Mouse (Mus musculus): ENCODE data around the gene Pacsin2.

Gene Pacsin2

DNA sequence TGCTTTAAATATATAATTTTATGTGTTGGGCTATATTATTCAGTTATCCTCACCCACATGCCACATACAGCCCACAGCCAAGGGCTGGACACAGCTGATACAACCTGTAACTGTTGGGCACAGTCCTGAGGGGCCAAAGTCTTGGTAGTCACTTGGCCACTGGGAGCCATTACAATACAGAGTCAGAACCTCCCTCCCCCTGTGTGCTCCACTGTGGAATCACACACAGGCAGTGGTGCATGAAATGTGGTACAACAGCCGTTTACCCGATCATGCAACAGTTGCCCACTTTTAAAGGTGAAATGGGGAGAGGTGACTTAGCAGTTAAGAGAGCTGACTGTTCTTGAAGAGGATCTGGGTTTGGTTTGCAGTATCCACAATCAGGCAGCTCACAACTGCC is 14.4 kb downstream of the Pacsin2 start:
- no peak for DNase-seq

DNA sequence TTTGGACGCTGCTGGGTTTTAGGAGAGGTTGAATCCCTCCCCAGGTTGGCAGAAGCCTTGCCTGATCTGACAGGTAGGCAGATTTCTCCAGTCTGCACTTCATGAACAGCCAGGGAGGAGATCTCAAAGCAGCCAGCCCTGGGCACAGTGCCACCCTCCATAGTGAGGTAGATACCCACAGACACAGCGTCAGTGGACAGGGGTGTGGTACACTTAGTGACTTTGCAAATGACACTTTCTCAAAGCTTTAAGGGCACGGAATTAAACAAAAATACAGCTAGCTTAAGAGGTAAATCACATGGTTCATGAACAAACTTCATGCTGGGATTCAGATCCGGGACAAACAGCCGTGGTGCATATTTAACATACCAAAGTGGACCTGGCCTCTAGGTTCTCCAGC is 15.8 kb downstream of the Pacsin2 start:
- DNase-seq: peak; percentile 55

DNA sequence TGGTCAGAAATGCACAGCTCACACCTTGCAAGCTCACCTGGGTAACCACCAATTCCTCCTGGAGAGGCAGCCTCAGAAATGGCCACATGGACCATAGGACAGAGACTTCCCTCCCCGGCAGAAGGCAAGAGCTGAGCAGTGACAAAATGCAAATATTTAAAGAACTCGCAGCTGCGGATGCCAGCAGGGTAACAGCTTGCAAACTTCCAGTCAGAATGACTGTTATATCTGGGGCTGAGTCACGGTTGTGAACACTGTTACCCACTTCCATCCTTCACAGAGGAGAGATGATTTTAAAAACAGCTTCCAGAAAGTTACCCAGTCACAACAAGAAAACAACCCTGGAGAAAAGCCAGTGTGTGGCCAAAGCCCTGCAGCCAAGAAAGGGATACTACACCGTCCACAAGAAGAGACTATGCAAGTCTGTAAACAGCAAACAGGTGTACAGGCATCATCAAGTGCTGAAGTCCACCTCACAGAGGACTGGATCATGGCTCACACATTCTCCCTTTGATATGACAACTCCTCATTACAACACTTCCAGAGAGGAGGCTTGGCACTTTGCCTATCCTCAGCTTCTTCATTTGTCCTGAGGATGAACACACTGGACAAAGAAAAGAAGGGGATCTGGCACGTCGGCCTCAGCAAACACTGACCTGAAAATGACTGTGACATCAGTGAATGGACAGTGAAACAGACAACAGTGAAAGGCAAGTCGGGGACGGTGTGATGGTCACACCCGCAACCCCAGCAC is 16.4 kb downstream of the Pacsin2 start:
- DNase-seq: no peak

DNA sequence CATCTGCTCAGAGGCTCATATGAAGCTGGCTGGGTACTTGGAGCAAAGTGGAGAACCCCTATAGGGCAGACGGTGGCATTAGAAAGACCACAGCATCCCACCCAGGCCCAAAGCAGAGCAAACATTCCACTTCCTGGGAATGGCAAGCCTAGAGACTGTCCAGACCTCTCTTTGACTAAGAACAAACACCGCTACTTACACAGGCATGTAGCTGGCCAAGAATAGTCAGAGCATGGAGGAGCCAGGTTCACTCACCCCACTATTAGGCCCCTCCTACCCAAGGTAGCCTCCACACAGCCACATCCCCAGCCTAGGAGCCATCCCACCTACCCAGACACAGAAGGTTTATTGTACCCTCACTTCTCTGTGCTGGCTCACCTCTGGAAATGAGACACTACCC is 18.5 kb downstream of the Pacsin2 start:
- no peak for DNase-seq

DNA sequence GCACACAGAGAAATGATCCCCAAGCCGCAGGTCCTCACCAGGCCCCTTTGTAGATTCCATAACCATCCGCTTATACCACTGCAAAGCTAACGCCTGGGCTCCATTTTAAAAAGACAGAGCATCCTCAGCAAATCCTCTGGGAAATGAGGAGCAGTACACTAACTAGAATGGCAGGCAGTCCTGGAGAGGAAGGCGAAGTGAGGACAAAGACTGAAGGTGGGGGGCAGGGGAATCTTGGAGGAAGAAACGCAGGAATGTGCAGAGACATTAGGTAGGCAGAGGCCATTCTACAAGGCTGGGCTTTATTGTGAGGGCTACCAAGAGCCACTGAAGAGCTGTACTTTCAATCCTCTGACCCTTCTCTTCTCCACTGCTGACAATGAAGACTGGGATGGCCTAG is 19.0 kb downstream of the Pacsin2 start:
- DNase-seq: no peak

DNA sequence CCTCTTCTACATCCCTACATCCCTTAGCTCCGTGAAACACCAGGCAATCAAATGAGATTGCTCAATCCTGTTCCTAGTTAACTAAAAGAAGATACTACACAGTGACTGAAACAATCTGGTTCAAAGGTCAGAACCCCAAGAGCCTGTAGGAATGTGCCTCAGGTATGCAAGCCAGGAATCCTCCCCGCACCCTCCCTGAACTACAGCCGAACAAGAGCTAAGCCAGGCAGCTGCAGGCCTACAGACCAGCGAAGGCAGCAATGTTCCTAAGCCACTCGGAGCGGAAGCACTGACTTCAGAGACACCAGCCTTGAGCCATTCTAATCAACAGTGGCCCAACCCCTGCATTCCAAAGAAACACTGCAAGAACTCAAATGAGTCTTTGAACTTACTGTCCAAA is 20.0 kb downstream of the Pacsin2 start:
- peak; percentile 64 for DNase-seq

DNA sequence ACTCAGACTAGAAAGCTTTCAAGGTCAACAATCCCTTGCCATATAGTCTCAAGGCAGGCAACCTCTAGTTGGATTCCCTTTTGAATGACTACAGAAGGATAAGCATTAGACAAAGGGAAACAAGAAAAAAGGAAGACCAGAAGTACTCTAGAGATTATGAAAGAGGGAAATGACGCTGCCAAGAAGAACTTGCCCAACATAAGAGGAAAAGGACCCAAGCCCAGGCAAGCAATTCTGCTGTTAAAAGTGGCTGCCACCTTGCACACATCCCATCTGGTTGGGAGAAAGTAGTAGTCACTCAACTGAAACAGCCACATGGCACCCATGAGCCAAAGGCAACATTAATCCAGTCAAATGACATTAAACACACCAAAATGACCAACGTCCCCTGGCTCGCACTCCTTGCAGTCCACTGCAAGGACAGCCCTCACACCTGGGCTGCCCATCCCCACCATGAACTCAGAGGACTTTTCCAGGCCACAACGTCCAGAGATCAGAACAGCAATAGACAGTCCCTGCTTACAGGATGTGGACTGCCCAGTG is 21.8 kb downstream of the Pacsin2 start:
- no peak for DNase-seq

DNA sequence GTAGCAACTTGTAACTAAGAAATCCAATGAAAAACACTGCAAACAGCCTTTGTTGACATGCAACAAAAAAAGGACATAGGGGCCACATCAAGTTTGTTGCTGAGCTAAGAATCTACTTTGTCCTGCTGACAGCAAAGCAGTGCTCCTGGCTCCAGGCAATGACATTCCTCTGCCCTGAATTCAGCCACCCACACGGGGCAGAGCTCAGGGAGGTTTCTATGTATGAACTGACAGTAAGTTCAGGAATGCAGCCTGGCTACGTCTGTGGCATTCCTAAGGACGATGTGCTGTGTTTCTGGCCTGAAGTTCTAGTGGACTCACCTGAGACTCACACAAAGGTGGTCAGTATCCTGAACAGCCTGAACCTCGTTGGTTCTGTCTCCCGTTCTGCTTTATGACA is 23.7 kb downstream of the Pacsin2 start:
- DNase-seq: peak; percentile 51

DNA sequence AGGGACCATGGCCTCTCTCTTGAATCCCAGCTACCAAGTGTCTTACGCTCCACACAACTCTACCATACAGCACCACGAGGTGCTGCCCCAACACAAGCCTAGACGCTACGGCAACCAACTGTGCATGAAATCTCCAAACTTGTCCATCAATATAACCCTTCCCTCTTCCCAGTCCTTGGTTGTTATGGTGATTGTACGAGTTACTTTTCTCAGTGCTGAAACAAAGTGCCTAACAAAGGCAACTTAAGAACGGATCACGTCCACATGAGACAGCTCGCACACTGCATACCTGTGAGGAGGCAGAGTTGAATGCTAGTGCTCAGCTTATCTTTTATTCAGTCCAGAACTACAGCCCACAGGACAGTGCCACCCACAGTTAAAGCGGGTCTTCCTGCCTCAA is 27.9 kb downstream of the Pacsin2 start:
- DNase-seq: no peak

DNA sequence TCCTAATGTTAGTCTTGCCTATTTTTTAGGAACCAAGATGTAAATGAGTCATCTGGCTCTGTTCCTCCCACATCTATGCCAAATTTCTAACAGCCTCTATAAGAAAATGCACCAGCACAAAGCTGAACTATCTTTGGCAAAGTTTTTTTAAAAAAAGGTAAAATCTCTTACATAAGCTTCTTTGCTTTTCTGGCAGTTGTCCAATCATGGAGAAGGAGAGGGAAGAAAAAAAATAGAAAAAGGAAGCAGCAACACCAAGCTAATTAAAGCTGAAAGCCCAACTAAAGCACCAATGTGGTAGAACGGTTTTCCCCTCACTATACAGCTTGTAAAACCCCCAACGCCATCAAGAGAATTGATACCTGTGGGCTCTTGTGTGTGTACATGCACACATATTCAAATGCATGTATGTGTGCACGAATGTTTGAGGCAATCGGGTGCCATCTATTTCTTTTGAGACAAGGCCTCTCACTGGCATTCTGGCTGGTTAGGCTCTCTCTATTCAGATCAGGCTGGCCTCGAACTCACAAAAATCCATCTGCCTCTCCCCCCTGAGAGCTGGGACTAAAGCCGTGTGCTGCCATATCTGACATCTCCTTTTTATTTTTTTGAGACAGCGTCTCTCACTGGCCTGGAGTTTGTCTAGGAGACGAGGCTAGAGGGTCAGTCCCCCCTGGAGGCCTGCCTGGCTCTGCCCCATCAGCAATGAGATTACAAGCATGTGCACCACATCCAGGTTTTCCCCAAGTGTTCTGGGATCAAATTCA is 28.9 kb downstream of the Pacsin2 start:
- no peak for DNase-seq

DNA sequence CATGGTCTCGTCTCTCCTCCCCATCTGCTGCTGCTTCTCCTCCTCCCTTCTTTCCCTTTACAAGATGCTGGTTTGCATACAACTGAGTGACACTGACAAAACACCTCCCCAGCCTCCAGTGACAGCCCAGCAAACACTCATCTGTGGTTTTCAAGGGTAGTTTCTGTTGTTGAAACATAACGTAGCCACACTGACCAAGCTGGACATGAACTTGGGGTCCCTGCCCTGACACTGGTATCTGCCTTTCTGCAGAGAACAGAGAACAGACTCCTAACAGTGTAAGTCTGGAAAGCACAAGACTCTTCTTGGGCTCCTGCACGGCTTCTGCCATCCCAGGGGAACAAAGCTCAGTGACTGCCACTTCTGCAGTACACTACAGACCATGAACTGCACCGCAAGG is 29.7 kb downstream of the Pacsin2 start:
- no peak for DNase-seq

DNA sequence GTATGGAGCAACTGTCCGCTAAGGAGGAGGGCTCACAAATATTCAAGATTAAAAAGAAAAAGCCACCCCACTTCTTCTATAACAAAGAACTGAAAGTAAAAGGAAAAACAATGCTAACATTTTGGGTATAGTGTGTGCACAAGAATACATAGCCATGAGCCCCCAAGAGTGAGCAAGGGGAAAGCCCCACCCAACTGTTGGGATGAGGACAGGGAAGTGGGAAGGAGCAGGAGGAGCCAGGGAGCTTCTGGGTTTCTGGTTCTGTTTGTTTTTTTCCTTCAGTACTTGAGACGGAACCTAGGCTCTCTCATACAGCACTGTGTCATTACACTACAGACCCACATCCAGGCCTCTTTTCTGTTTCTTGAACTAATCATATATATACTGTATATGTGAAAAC is 31.1 kb downstream of the Pacsin2 start:
- DNase-seq: no peak

DNA sequence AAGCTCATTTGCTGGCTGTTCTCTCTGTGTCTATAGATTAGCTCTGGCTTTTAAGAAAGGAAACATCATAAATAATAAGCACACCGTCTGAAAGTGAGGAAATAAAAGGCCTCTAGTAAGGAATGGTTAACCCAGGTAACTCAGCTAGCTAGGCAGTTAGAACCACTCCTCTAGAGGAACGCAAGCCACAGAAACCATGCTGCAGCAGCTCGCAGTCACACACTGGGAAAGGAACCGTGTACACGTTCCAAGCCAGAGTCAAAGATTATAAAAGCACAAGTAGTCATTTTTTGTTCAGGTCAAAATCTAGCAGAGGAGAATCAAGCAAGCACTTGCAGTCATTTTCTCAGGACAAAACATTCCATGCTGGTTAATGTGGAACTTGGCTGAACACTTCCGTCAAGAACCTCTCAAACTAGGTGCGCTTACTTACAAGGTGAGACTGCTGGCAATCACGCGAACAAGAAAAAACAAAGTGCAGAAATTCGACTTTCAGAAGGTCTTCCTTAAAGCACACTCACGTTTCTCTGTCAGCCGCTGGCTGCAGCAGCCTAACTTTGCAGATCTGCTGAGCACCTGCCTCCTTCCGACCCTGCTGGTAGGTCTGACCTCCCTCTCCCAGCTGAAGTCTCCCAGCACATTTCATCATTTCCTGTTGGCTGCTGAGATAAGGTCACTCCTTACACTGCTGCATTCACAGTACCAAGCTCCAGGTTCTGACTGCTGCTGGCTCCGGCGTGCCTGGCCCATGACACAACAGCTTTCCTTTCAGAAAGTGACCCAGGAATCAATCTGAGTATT is 32.0 kb downstream of the Pacsin2 start:
- peak; percentile 60 for DNase-seq

DNA sequence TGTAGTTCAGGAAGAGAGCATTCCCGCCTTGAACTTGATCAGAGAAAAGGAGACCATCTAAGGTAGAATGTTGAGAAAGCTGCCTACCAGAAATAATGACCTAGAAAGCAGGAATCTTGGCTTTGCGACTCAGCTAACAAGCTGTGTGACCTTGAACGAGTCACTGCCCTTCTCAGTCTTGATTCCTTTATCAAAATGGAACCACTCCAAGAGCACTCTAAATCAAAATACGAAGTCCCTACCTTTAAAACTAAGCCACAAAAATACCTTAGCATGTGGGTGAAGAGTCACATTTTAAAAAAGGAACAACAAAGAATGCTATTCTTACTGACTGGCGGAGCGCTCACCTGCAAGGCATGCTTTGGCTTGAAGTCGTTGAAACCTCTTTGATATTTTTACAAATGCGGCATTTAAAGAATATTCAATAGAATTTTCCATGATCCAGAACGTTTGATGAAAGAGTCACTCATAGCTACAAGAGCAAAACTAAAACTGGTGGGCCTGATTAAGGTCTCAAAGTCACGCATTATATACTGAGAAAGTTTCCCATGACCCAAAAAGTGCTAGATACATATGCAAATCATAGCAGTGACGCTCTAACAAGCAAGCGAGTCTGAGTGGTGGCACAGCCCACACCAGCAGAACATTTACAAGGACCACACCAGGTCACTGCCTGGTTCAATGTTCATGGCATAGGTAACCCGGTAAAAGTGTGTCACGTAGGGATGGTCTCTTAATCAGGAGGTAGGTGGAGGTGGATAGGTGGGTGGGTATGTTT is 33.2 kb downstream of the Pacsin2 start:
- DNase-seq: no peak

DNA sequence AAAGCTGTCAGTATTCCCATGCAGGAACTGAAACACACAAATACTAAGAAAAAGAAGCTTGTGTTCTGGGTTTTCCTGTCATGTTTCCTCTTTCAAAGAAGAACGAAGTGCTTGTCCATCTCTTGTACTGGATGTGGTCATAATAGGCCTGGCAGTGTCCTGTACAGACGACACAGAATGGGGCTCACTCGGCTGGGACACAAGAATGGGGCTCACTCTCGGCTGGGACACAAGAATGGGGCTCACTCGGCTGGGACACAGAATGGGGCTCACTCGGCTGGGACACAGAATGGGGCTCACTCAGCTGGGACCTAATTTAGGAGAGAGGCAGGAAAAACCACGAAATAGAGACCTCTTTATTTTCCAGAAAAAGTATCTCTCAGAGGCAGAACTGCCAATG is 34.0 kb downstream of the Pacsin2 start:
- DNase-seq: no peak

DNA sequence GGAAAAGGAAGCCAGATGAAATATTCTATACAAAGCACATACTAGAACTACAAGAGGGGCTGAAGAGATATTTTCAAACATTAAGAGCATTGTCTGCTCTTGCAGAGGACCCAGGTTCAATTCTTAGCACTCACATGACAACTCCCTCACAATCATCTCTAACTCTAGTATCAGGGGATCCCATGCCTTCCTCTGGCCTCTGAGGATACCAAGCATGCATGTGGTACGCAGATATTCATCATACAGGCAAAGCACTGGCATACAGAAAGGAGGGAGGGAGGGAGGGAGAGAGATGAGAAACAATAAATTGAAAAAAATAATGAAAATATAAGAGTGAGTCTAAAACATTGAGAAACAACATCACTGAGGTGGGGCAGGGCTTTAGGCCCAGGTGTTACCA is 35.8 kb downstream of the Pacsin2 start:
- no peak for DNase-seq

DNA sequence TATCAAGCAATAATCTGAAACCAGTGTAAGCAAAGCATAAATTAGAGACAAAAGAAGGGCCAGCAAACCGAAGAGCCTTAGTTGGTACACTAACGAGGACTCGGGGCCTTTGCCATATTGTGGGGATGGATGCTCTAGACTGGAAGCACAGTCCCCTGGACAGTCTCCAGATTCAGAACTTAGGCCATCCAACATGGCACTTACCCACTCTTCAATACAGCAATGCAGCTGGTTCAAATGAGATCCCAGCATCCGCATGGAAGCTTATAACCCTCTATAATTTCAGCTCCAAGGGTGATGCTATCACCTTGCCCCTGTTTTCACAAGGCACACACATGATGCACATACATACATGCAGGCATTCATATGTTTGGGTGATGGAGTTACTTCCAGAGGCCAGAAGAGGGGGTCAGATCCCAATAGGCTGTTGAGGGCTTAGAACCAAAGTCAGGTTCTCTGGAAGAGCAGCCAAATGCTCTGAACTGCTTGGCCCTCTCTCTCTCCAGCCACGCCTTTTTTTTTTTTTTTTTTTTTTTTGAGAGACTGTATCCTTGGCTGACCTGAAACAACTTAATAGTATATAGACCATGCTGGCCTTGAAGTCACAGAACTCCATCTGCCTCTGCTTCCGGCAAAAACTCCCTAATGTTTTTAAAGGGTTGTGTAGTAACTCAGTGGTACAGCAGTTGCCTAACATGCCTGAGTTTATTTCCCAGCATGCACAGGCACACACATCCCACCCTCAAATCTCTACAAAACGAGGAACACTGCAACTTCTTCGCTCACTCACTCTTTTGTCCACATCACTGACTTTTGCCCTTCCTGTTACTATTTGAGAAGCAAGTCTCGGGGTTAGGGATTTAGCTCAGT is 36.9 kb downstream of the Pacsin2 start:
- DNase-seq: no peak

DNA sequence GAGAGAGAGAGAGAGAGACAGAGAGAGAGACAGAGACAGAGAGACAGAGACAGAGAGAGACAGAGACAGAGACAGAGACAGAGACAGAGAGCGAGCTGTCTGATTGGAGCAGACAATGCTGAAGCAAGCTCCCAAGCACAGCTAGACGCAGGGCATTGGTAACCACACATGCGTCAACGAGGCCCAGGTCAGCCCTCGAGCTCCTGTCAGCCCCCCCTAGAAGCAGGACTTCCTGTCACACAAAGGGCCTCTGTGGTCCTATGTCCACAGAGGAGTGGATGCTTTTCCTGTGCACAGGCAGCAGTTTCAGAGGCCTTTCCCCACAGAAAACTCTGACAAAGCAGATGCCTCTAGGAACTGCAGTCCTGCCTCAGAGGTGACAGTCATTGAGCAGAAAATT is 38.6 kb downstream of the Pacsin2 start:
- DNase-seq: peak; percentile 61

DNA sequence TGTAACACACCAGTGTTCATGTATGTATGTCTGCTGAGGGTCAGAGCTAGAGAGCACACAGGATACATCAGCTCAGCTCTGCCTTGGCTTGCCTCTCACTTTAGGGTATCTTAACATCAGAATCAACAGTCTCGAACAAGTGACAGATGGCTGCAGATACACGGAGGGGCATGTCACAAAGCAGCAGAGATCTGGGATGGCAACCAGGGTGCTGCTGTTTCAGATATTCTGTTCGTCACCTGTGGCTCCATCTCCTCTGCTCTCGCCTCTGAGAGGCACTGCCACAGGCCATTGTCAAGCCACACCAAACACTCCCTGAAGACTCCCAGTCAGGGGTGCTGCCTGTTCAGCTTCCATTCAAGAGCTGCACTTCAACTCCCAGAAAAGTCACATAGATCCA is 39.1 kb downstream of the Pacsin2 start:
- no peak for DNase-seq

DNA sequence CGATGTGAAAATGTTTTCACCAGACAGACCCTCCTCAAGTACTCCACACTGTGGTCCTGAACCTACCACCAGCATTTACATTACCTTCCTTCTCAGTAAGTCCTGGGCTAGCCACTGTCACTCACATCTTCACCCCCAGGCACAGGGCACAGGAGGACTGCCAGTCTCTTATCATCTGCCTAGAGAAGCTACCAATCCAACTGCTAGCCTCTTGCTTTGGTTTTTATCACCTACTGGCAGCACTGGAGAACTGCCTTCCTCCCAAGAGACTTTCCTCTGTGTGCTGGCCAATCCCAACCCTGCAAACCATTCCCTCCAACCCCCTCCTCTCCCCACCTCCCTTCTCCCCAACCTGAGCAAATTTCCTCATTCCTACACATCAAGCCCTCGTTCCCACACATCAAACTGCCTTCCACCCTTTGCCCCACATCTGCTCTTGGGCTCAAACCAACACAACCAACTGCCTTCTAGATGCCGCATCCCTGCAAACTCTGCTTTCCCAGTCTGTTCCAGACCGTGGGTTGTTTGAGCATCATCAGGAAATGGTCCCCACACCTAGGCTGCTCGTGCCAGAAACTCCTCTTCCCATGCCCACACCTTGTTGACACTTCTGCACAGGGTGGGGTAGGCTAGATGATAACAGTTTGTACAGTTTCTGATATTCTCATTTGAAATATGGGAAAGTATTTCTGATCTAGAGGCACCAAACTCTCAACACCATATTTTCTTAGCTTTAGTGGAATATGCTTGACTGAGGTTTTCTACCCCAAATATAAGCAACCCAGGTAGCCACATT is 40.6 kb downstream of the Pacsin2 start:
- no peak for DNase-seq

All from kidney, postnatal 10 days (tissue).